Comparison of ENCODE assay signal across 11 mouse cellular contexts in the genomic region with DNA sequence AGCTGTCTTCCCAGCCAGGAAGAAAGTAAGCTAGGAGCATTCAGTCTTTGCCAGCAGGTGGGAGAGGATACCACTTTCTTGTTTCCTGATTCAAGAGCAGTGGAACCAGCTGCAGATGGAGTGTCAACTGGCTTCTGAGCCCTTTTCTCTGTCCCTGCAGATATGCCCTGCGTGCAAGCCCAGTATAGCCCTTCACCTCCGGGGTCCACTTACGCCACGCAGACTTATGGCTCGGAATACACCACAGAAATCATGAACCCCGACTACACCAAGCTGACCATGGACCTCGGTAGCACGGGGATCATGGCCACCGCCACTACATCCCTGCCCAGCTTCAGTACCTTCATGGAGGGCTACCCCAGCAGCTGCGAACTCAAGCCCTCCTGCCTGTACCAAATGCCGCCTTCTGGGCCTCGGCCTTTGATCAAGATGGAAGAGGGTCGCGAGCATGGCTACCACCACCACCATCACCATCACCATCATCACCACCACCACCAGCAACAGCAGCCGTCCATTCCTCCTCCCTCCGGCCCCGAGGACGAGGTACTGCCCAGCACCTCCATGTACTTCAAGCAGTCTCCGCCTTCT. TPM values are rescaled to one million over a fixed set of nuclear protein-coding genes. Genes with fewer than 3 reads are reported as not detected.
DNase-seq lines count a peak whose midpoint lies in the region; ATAC-seq and TF ChIP-seq lines count a peak whose summit lies in the region.
"Had no signal": no experiment of that assay in that cellular context is flagged by ENCODE, and none has a peak within 500 bp of the region (broad histone marks: within the 10 kb centered on the region; RNA-seq: fewer than 3 reads in every experiment).

No protein-coding gene starts in this region.

- ATAC-seq in lung, embryonic 14.5 days (ENCODE audit: insufficient read depth): no peak
- no peak for ATAC-seq in forebrain, embryonic 14.5 days
- no peak for ATAC-seq in neural tube, embryonic 15.5 days (ENCODE audit: low FRiP score)

- peaks cover 97% of the 10 kb centered on the region for H3K27me3 ChIP-seq in lung, embryonic 14.5 days (ENCODE audit: insufficient read depth, low read length)
- peaks cover 46% of the 10 kb centered on the region for H3K27me3 ChIP-seq in forebrain, embryonic 14.5 days (replicated peaks; ENCODE audit: control insufficient read depth, insufficient read depth, low read length)
- H3K27me3 ChIP-seq in limb, embryonic 10.5 days (ENCODE audit: low read depth, poor library complexity, severe bottlenecking): peaks cover 97% of the 10 kb centered on the region
- H3K27me3 ChIP-seq in neural tube, embryonic 15.5 days (replicated peaks): peaks cover 66% of the 10 kb centered on the region

- no peak for DNase-seq in lung, embryonic 14.5 days
- DNase-seq in lung, adult 2 months: no peak
- no peak for DNase-seq in forebrain, embryonic 14.5 days (ENCODE audit: low spot score)
- DNase-seq in limb, embryonic 10.5 days (ENCODE audit: low spot score): peak; percentile 48
- DNase-seq in adrenal gland, adult 18-20 months (ENCODE audit: low spot score in 2 of 2): no peak
- DNase-seq in layer of hippocampus, postnatal 36 days: no peak
- no peak for DNase-seq in urinary bladder, adult 2 months (ENCODE audit: low spot score)
- DNase-seq: kidney, adult 11 months; lung, postnatal 36 days; right cerebral cortex, postnatal 14 days had no signal

- H3K4me2 ChIP-seq in lung, embryonic 14.5 days: peak overlapping the region; percentile 70
- peak overlapping the region; percentile 59 for H3K4me2 ChIP-seq in forebrain, embryonic 14.5 days (ENCODE audit: low read length)
- peak overlapping the region; percentile 63 for H3K4me2 ChIP-seq in neural tube, embryonic 15.5 days

- no peak for TF ChIP-seq POLR2A in lung, adult 2 months (IDR thresholded peaks at IDR 0.05; ENCODE audit: borderline replicate concordance, extremely low read depth, low read depth, low read length)

- H3K9ac ChIP-seq in lung, embryonic 14.5 days: no peak overlapping the region
- H3K9ac ChIP-seq in forebrain, embryonic 14.5 days (ENCODE audit: low read length): peak overlapping the region; percentile 56
- 0 out of 2 replicates have a peak overlapping the region, but pooled peaks have one; percentile 20 for H3K9ac ChIP-seq in neural tube, embryonic 15.5 days (replicated peaks)

- no peaks in the 10 kb centered on the region for H3K9me3 ChIP-seq in lung, embryonic 14.5 days (ENCODE audit: low read depth, low read length)
- H3K9me3 ChIP-seq in forebrain, embryonic 14.5 days (replicated peaks; ENCODE audit: control insufficient read depth, low read length): no peaks in the 10 kb centered on the region
- no peaks in the 10 kb centered on the region for H3K9me3 ChIP-seq in limb, embryonic 10.5 days (replicated peaks)
- H3K9me3 ChIP-seq in neural tube, embryonic 15.5 days (replicated peaks): no peaks in the 10 kb centered on the region

- no peak overlapping the region for H3K27ac ChIP-seq in lung, embryonic 14.5 days (ENCODE audit: low read depth)
- H3K27ac ChIP-seq in forebrain, embryonic 14.5 days (ENCODE audit: low read depth, low read length): no peak overlapping the region
- 0 out of 2 replicates have a peak overlapping the region, but pooled peaks have one; percentile 16 for H3K27ac ChIP-seq in limb, embryonic 10.5 days
- H3K27ac ChIP-seq in neural tube, embryonic 15.5 days (replicated peaks): no peak overlapping the region

- TF ChIP-seq CTCF in lung, embryonic 14.5 days (IDR thresholded peaks at IDR 0.05; ENCODE audit: low read depth): no peak
- TF ChIP-seq CTCF in lung, adult 2 months (IDR thresholded peaks at IDR 0.05; ENCODE audit: insufficient read depth, low read length): no peak

- peak overlapping the region; percentile 38 for H3K4me3 ChIP-seq in lung, embryonic 14.5 days (ENCODE audit: low read depth, low read length)
- H3K4me3 ChIP-seq in lung, adult 2 months (replicated peaks; ENCODE audit: extremely low read depth, low read depth, low read length): no peak overlapping the region
- peak overlapping the region; percentile 30 for H3K4me3 ChIP-seq in forebrain, embryonic 14.5 days (ENCODE audit: low read depth, low read length)
- H3K4me3 ChIP-seq in limb, embryonic 10.5 days: peak overlapping the region; percentile 52
- H3K4me3 ChIP-seq in neural tube, embryonic 15.5 days (replicated peaks): peak overlapping the region; percentile 34

- WGBS in lung, embryonic 14.5 days: 9% methylated on average over 19 of the region's 19 CpGs
- WGBS in lung, adult 2 months: 27% methylated on average over 19 of the region's 19 CpGs
- WGBS in forebrain, embryonic 14.5 days: 21% methylated on average over 18 of the region's 19 CpGs
- 8% methylated on average over 19 of the region's 19 CpGs for WGBS in limb, embryonic 10.5 days
- WGBS in neural tube, embryonic 15.5 days: 23% methylated on average over 19 of the region's 19 CpGs

- H3K4me1 ChIP-seq in lung, embryonic 14.5 days (ENCODE audit: insufficient read depth): peaks cover 6% of the 10 kb centered on the region; the same call in 1 of the 2 replicates
- peaks cover 10% of the 10 kb centered on the region; the same call in 1 of the 2 replicates for H3K4me1 ChIP-seq in lung, adult 2 months (ENCODE audit: control insufficient read depth, insufficient read depth, low read length)
- H3K4me1 ChIP-seq in forebrain, embryonic 14.5 days (ENCODE audit: control insufficient read depth, insufficient read depth, low read length): peaks cover 25% of the 10 kb centered on the region
- H3K4me1 ChIP-seq in limb, embryonic 10.5 days: peaks cover 38% of the 10 kb centered on the region
- H3K4me1 ChIP-seq in neural tube, embryonic 15.5 days: peaks cover 41% of the 10 kb centered on the region

- no peaks in the 10 kb centered on the region for H3K36me3 ChIP-seq in lung, embryonic 14.5 days (ENCODE audit: insufficient read depth)
- H3K36me3 ChIP-seq in forebrain, embryonic 14.5 days (ENCODE audit: control insufficient read depth, insufficient read depth, low read length): no peaks in the 10 kb centered on the region
- H3K36me3 ChIP-seq in limb, embryonic 10.5 days: no peaks in the 10 kb centered on the region
- H3K36me3 ChIP-seq in neural tube, embryonic 15.5 days: no peaks in the 10 kb centered on the region

RNA-seq across cellular contexts. Expression of gene Nr4a3, which starts 6.2 kb away (rescaled TPM):
- polyA plus RNA-seq in lung, embryonic 14.5 days (2014; fragmentation: Nextera tagmentation; extraction: Ambion mirVana): 0.12 and 0.22 TPM in 2 replicates
- 2.4 and 10.3 TPM in 2 replicates for polyA plus RNA-seq in lung, adult 2 months (2012; rRNA removed)
- polyA plus RNA-seq in forebrain, embryonic 14.5 days (2014; fragmentation: Nextera tagmentation; extraction: Ambion mirVana): 3.7 and 5.4 TPM in 2 replicates
- 0.06 and 0.13 TPM in 2 replicates for polyA plus RNA-seq in limb, embryonic 10.5 days (2016; fragmentation: Nextera tagmentation; extraction: Ambion mirVana)
- 1.8 and 2.7 TPM in 2 replicates for polyA plus RNA-seq in neural tube, embryonic 15.5 days (2015; fragmentation: Nextera tagmentation; extraction: Ambion mirVana)
- total RNA-seq in adrenal gland, adult 18-20 months (2021): 100 to 1,000 TPM in 1 of 2 experiments, 10 to 100 TPM in 1; 77.9 to 107 TPM
- 10 to 100 TPM; 61.9 to 74.0 TPM for total RNA-seq in layer of hippocampus, postnatal 36 days (2021)
- 1.9 and 2.6 TPM in 2 replicates for polyA plus RNA-seq in urinary bladder, adult 2 months (2012; rRNA removed)
